Mouse (Mus musculus): ENCODE results near the gene Nup153. TPM values are rescaled to one million over a fixed set of nuclear protein-coding genes. Genes with fewer than 3 reads are reported as not detected.

Gene Nup153
- total RNA-seq, 2 experiments from 2014 or later: 47.2 to 56.9 TPM

DNA sequence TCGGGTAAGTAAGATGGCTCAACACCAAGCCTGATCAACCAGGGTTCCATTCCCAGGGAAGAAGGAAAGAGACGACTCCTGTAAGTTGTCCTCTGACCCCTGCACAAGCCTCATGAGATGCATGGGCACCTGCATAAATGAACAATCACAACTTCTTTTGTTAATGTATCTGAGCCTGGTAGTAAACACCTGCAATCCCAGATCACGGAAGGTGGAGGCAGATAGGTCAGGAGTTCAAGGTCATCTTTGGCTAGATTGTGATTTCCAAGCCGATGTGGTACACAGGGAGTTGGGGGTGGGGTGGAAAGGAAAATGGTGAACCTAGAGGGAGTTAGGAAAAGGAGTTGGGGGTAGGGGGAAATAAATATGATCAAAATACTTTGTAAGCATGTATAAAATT is 94.9 kb downstream of the Nup153 start:
- intact Hi-C loops (cut with DNase I): loop anchor here (5.0 to 10.0 kb wide), 3 partner anchors 45 to 218 kb away; partner anchors contain the start of genes Cap2 and Rbm24

More for the DNA sequence above, 94.9 kb downstream of the Nup153 start:
- no peak for DNase-seq (ENCODE audit: low spot score in 2 of 2)

Other genes with a start within 250 kb of the Nup153 start
- 100 to 1,000 TPM; 240 to 264 TPM for gene Cap2, start 226.1 kb downstream of the Nup153 start, total RNA-seq (2021)
- 10 to 100 TPM; 78.1 to 82.7 TPM for gene Fam8a1, start 58.4 kb downstream of the Nup153 start, total RNA-seq (2021)
- 10 to 100 TPM; 22.6 to 22.8 TPM for gene Kif13a, start 201.9 kb upstream of the Nup153 start, total RNA-seq (2021)